In the genomic region with DNA sequence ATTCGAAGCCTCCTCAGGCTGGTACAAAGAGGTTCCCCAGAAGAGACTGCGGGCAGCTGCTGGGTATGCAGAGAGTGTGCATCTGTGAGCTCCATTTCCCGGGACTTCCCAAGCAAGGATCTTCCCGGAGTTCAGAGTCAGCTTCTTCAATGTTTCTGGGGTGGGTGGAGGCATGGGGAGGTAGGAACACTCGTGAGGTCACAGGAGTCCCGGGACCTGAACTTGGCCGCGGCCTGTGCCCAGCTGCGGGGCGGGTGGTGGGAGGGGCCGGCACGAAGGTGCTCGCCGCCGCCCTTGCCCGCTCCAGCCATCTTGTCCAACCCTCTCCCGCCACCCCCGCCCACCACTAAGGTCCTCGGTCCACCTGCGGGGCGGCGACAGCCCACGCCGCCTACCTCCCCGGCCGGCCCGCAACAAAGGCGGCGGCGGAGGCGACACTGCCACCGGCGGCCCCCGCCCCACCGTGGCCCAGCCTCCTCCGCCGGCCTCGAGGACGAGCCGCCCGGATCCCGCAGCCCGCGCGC, we compare ENCODE assay signal across 8 mouse cellular contexts. TPM values are rescaled to one million over a fixed set of nuclear protein-coding genes. Genes with fewer than 3 reads are reported as not detected.
DNase-seq lines count a peak whose midpoint lies in the region; ATAC-seq and TF ChIP-seq lines count a peak whose summit lies in the region.

No protein-coding gene starts in this region.

- no peak for TF ChIP-seq CTCF in liver, postnatal 0 days (IDR thresholded peaks at IDR 0.05; ENCODE audit: low read depth)

- H3K9ac ChIP-seq in intestine, embryonic 16.5 days (ENCODE audit: low read depth, low read length) = peak overlapping the region; percentile 84
- peak overlapping the region; percentile 53 for H3K9ac ChIP-seq in liver, postnatal 0 days (replicated peaks)
- peak overlapping the region; percentile 88 for H3K9ac ChIP-seq in neural tube, embryonic 13.5 days

- peaks cover 13% of the 10 kb centered on the region for H3K4me1 ChIP-seq in intestine, embryonic 16.5 days (ENCODE audit: control insufficient read depth, insufficient read depth, low read length)
- peaks cover 9% of the 10 kb centered on the region; the same call in 1 of the 2 replicates for H3K4me1 ChIP-seq in liver, postnatal 0 days (ENCODE audit: insufficient read depth)
- peaks cover 28% of the 10 kb centered on the region for H3K4me1 ChIP-seq in neural tube, embryonic 13.5 days (replicated peaks)

- ATAC-seq in intestine, embryonic 16.5 days = peak; percentile 85
- peak; percentile 79 for ATAC-seq in liver, postnatal 0 days
- ATAC-seq in neural tube, embryonic 13.5 days (ENCODE audit: low read depth) = peak; percentile 80

- DNase-seq in ovary, postnatal 14 days (ENCODE audit: low spot score) = peak; percentile 18
- DNase-seq in ovary, postnatal 36 days (ENCODE audit: low spot score) = no peak
- peak; percentile 54 to 69 for DNase-seq in adrenal gland, postnatal 36 days
- DNase-seq in gastrocnemius, postnatal 4 days (ENCODE audit: low spot score in 2 of 2) = peak; percentile 24 to 42
- DNase-seq in liver, postnatal 0 days = peak; percentile 56
- no peak for DNase-seq in thymus, postnatal 4 days

- 0 out of 2 replicates have a peak overlapping the region, but pooled peaks have one; percentile 21 for H3K27ac ChIP-seq in intestine, embryonic 16.5 days (ENCODE audit: low read length)
- H3K27ac ChIP-seq in liver, postnatal 0 days (ENCODE audit: low read depth) = peak overlapping the region; percentile 12; the same call in 1 of the 2 replicates
- peak overlapping the region; percentile 87 for H3K27ac ChIP-seq in neural tube, embryonic 13.5 days (replicated peaks)

- no peaks in the 10 kb centered on the region for H3K36me3 ChIP-seq in intestine, embryonic 16.5 days (ENCODE audit: control insufficient read depth, insufficient read depth, low read length)
- no peaks in the 10 kb centered on the region for H3K36me3 ChIP-seq in liver, postnatal 0 days (replicated peaks; ENCODE audit: insufficient read depth, low read length)
- peaks cover 36% of the 10 kb centered on the region for H3K36me3 ChIP-seq in neural tube, embryonic 13.5 days

- 1% methylated on average over 38 of the region's 45 CpGs for WGBS in intestine, embryonic 16.5 days
- 3% methylated on average over 31 of the region's 45 CpGs for WGBS in liver, postnatal 0 days (ENCODE audit: insufficient replicate concordance)
- under 1% methylated on average over 43 of the region's 45 CpGs for WGBS in neural tube, embryonic 13.5 days

- H3K9me3 ChIP-seq in intestine, embryonic 16.5 days (ENCODE audit: control insufficient read depth, low read length) = 0 out of 2 replicates have a peak, but pooled peaks cover 5% of the 10 kb centered on the region
- peaks cover 10% of the 10 kb centered on the region; the same call in 1 of the 2 replicates for H3K9me3 ChIP-seq in liver, postnatal 0 days (ENCODE audit: low read length)
- peaks cover 3% of the 10 kb centered on the region; the same call in 1 of the 2 replicates for H3K9me3 ChIP-seq in neural tube, embryonic 13.5 days

- peak overlapping the region; percentile 71 for H3K4me3 ChIP-seq in intestine, embryonic 16.5 days (ENCODE audit: low read length)
- peak overlapping the region; percentile 54 for H3K4me3 ChIP-seq in liver, postnatal 0 days (ENCODE audit: low read depth, low read length)
- H3K4me3 ChIP-seq in neural tube, embryonic 13.5 days = peak overlapping the region; percentile 64

- H3K4me2 ChIP-seq in intestine, embryonic 16.5 days (ENCODE audit: low read depth, low read length) = peak overlapping the region; percentile 90
- H3K4me2 ChIP-seq in liver, postnatal 0 days (ENCODE audit: low read depth, low read length) = peak overlapping the region; percentile 89
- peak overlapping the region; percentile 90 for H3K4me2 ChIP-seq in neural tube, embryonic 13.5 days

- TF ChIP-seq EP300 in liver, postnatal 0 days (IDR thresholded peaks at IDR 0.05; ENCODE audit: low read depth) = no peak

- no peaks in the 10 kb centered on the region for H3K27me3 ChIP-seq in intestine, embryonic 16.5 days (replicated peaks; ENCODE audit: control insufficient read depth, insufficient read depth, low read length)
- H3K27me3 ChIP-seq in liver, postnatal 0 days (ENCODE audit: insufficient read depth, low read length) = no peaks in the 10 kb centered on the region
- no peaks in the 10 kb centered on the region for H3K27me3 ChIP-seq in neural tube, embryonic 13.5 days

RNA-seq across cellular contexts. Expression of gene Pogk, which starts 0.4 kb away (rescaled TPM):
- total RNA-seq in adrenal gland, postnatal 36 days (2021) = 10 to 100 TPM; 37.5 to 38.3 TPM
- total RNA-seq in gastrocnemius, postnatal 4 days (2021) = 10 to 100 TPM; 15.8 to 17.8 TPM
- polyA plus RNA-seq in intestine, embryonic 16.5 days (2015; fragmentation: Nextera tagmentation; extraction: Ambion mirVana) = 6.6 and 7.9 TPM in 2 replicates
- polyA plus RNA-seq in liver, postnatal 0 days (2015; fragmentation: Nextera tagmentation; extraction: Ambion mirVana) = 0.45 and 0.72 TPM in 2 replicates
- polyA plus RNA-seq in neural tube, embryonic 13.5 days (2015; fragmentation: Nextera tagmentation; extraction: Ambion mirVana) = 34.4 and 36.6 TPM in 2 replicates

RNA-seq across cellular contexts. Expression of gene Tada1, which starts 30.3 kb away (rescaled TPM):
- 10 to 100 TPM; 17.5 to 20.3 TPM for total RNA-seq in adrenal gland, postnatal 36 days (2021)
- total RNA-seq in gastrocnemius, postnatal 4 days (2021) = 10 to 100 TPM; 18.6 to 20.0 TPM
- polyA plus RNA-seq in intestine, embryonic 16.5 days (2015; fragmentation: Nextera tagmentation; extraction: Ambion mirVana) = 39.2 and 41.8 TPM in 2 replicates
- polyA plus RNA-seq in liver, postnatal 0 days (2015; fragmentation: Nextera tagmentation; extraction: Ambion mirVana) = 13.5 and 13.7 TPM in 2 replicates
- 72.1 and 73.1 TPM in 2 replicates for polyA plus RNA-seq in neural tube, embryonic 13.5 days (2015; fragmentation: Nextera tagmentation; extraction: Ambion mirVana)

Comparison
In these comparisons a context has a peak if more than half of its experiments do, and no peak if none do; other contexts are left out.
1. DNase-seq: peak in ovary, postnatal 14 days (single experiment), adrenal gland, postnatal 36 days (2 of 2), gastrocnemius, postnatal 4 days (2 of 2) and liver, postnatal 0 days (single experiment); none in ovary, postnatal 36 days (single experiment) and thymus, postnatal 4 days (single experiment).
2. H3K27ac ChIP-seq: peak in every context shown above with its lines; median percentile 87 in neural tube, embryonic 13.5 days; 21 in intestine, embryonic 16.5 days; 12 in liver, postnatal 0 days.
3. Peak in every context shown above with its lines, with median percentiles within 50 percentile points of each other: ATAC-seq, H3K4me2 ChIP-seq, H3K4me3 ChIP-seq and H3K9ac ChIP-seq.